Mouse (Mus musculus) myocyte (in vitro differentiated cells): ENCODE results near the gene Slc11a2. TPM values are rescaled to one million over a fixed set of nuclear protein-coding genes. Genes with fewer than 3 reads are reported as not detected.
"Not testable (repeated sequence)": the region's sequence is repeated elsewhere in the genome, so short reads cannot be mapped to it uniquely, and the experiment has no call there.

ENCODE experiments used
- H3K27me3 ChIP-seq: one replicate; pipeline ENCODE4 v1.6.1; 2011; ENCODE audit not compliant: control insufficient read depth, insufficient read depth, insufficient read length
- H3K36me3 ChIP-seq: one replicate; pipeline ENCODE4 v1.6.1; 2011; ENCODE audit not compliant: control insufficient read depth, insufficient read depth
- H3K4me2 ChIP-seq: one replicate; pipeline ENCODE4 v1.6.1; 2011; ENCODE audit warnings: low read depth, control low read depth
- H3K4me3 ChIP-seq: one replicate; pipeline ENCODE4 v1.5.1; 2011; ENCODE audit warnings: mild to moderate bottlenecking, control low read depth, moderate library complexity
- H3K79me2 ChIP-seq: one replicate; pipeline ENCODE4 v1.6.1; 2011; ENCODE audit not compliant: control insufficient read depth, insufficient read depth
- H3ac ChIP-seq: one replicate; pipeline ENCODE4 v1.6.1; 2011; ENCODE audit not compliant: control insufficient read depth, insufficient read length
- CEBPB ChIP-seq: IDR thresholded peaks from 2 replicates; pipeline ENCODE4 v1.6.1; 2011; ENCODE audit warnings: mild to moderate bottlenecking, moderate library complexity; ENCODE audit not compliant: poor library complexity, insufficient read depth, severe bottlenecking
- E2F4 ChIP-seq: IDR thresholded peaks from one replicate; pipeline ENCODE4 v1.6.1; 2011; ENCODE audit warnings: mild to moderate bottlenecking, control low read depth, moderate library complexity; ENCODE audit not compliant: insufficient read depth
- MAX ChIP-seq: IDR thresholded peaks from one replicate; pipeline ENCODE4 v1.6.1; 2011; ENCODE audit warnings: low read depth, mild to moderate bottlenecking, control low read depth
- MYOD1 ChIP-seq, 3 experiments: IDR thresholded peaks; one replicate each; pipeline ENCODE4 v1.6.1; 2011; ENCODE audit warnings: control low read depth in 2 of 3, low read depth in 2 of 3, mild to moderate bottlenecking in 2 of 3, moderate library complexity in 1 of 3; ENCODE audit not compliant: insufficient read length in 2 of 3, control insufficient read depth in 1 of 3
- MYOG ChIP-seq, 3 experiments: IDR thresholded peaks; one replicate each; pipeline ENCODE4 v1.6.1; 2011; ENCODE audit warnings: control low read depth in 2 of 3, low read depth in 2 of 3, mild to moderate bottlenecking in 2 of 3; ENCODE audit not compliant: insufficient read length in 2 of 3, control insufficient read depth in 1 of 3, insufficient read depth in 1 of 3
- POLR2A ChIP-seq: IDR thresholded peaks from one replicate; pipeline ENCODE4 v1.6.1; 2011; ENCODE audit warnings: low read depth, mild to moderate bottlenecking, control low read depth, moderate library complexity; ENCODE audit not compliant: insufficient read length
- POLR2AphosphoS2 ChIP-seq: IDR thresholded peaks from one replicate; pipeline ENCODE4 v1.6.1; 2011; ENCODE audit warnings: low read depth, control low read depth; ENCODE audit not compliant: insufficient read length
- REST ChIP-seq: IDR thresholded peaks from one replicate; pipeline ENCODE4 v1.6.1; 2011; ENCODE audit warnings: mild to moderate bottlenecking, control low read depth, moderate library complexity; ENCODE audit not compliant: insufficient read depth, insufficient read length
- SRF ChIP-seq: IDR thresholded peaks from one replicate; pipeline ENCODE4 v1.6.1; 2011; ENCODE audit warnings: low read depth; ENCODE audit not compliant: control insufficient read depth, insufficient read length
- TCF12 ChIP-seq: IDR thresholded peaks from one replicate; pipeline ENCODE4 v1.6.1; 2011; ENCODE audit warnings: mild to moderate bottlenecking, control low read depth; ENCODE audit not compliant: poor library complexity, insufficient read depth, severe bottlenecking
- TCF3 ChIP-seq: IDR thresholded peaks from one replicate; pipeline ENCODE4 v1.6.1; 2011; ENCODE audit warnings: low read depth, control low read depth; ENCODE audit not compliant: insufficient read length
- USF1 ChIP-seq: IDR thresholded peaks from one replicate; pipeline ENCODE4 v1.6.1; 2011; ENCODE audit warnings: low read depth, mild to moderate bottlenecking, control low read depth, moderate library complexity
- polyA plus RNA-seq: library from polyadenylated mRNA; unstranded; fragments of >200 nt; fragmentation: generic; extraction: Trizol; gene quantifications from one replicate; pipeline ENCODE4 v1.2.1, GENCODE M21; 2012; ENCODE audit warnings: missing spikeins

Slc11a2 gene
- polyA plus RNA-seq, 1 experiment, result 48.2 TPM

GRCm38 (mm10) chr15:100345484-100345883, 79.4 kb downstream of the Slc11a2 start:
- no peaks in the 10 kb centered on the region for H3K36me3 ChIP-seq
- H3K4me3 ChIP-seq, result no peak overlapping the region
- H3ac ChIP-seq, result no peak overlapping the region
- no peaks in the 10 kb centered on the region for H3K79me2 ChIP-seq
- peaks cover 4% of the 10 kb centered on the region for H3K27me3 ChIP-seq
- no peak overlapping the region for H3K4me2 ChIP-seq
- TF ChIP-seq E2F4 (no peak), SRF (no peak), MYOD1 (IDR thresholded peaks at IDR 0.05; ENCODE audit: control insufficient read depth in 1 of 3, insufficient read length in 2 of 3, low read depth in 2 of 3) (no peak), POLR2A (no peak), MYOG (IDR thresholded peaks at IDR 0.05; ENCODE audit: control insufficient read depth in 1 of 3, insufficient read depth in 1 of 3, insufficient read length in 2 of 3, low read depth in 2 of 3) (no peak), TCF12 (no peak), POLR2AphosphoS2 (no peak), TCF3 (no peak), REST (no peak), USF1 (no peak), CEBPB (no peak), MAX (no peak)

- not testable (repeated sequence) for H3K4me2 ChIP-seq, H3K27me3 ChIP-seq, H3K79me2 ChIP-seq, H3K4me3 ChIP-seq, H3K36me3 ChIP-seq, H3ac ChIP-seq
Measured at GRCm38 (mm10) chr15:100341314-100341980, 83.4 kb downstream of the Slc11a2 start.

Other genes starting within 250 kb of the Slc11a2 start
- 21.9 TPM for gene Atf1, start 197.3 kb downstream of the Slc11a2 start, polyA plus RNA-seq
- not detected for gene Tmprss12, start 144.2 kb downstream of the Slc11a2 start, polyA plus RNA-seq
- gene Mettl7a1, start 120.9 kb downstream of the Slc11a2 start, polyA plus RNA-seq, result 9.4 TPM
- gene Mettl7a3, start 90.1 kb downstream of the Slc11a2 start, polyA plus RNA-seq, result not detected
- not detected for gene Methig1, start 71.9 kb downstream of the Slc11a2 start, polyA plus RNA-seq
- not detected for gene Mettl7a2, start 71.9 kb downstream of the Slc11a2 start, polyA plus RNA-seq
- not detected for gene Higd1c, start 60.5 kb downstream of the Slc11a2 start, polyA plus RNA-seq
- gene Gm5475, start 2.9 kb downstream of the Slc11a2 start, polyA plus RNA-seq, result 0.05 TPM
- gene Letmd1, start 44.0 kb upstream of the Slc11a2 start, polyA plus RNA-seq, result 24.8 TPM
- gene Csrnp2, start 70.4 kb upstream of the Slc11a2 start, polyA plus RNA-seq, result 9.2 TPM
- gene Tfcp2, start 126.9 kb upstream of the Slc11a2 start, polyA plus RNA-seq, result 15.0 TPM
- gene Pou6f1, start 174.9 kb upstream of the Slc11a2 start, polyA plus RNA-seq, result 7.7 TPM
- gene Dazap2, start 190.3 kb upstream of the Slc11a2 start, polyA plus RNA-seq, result 154 TPM
- 2.0 TPM for gene Smagp, start 211.9 kb upstream of the Slc11a2 start, polyA plus RNA-seq
- not detected for gene Bin2, start 244.5 kb upstream of the Slc11a2 start, polyA plus RNA-seq